Mouse (Mus musculus) testis, postnatal 10 days (tissue): ENCODE measurements around the gene Dscam.
A peak's percentile ranks its signal among the peaks of the same experiment; 100 is the strongest.
"Not testable (repeated sequence)": the region's sequence is repeated elsewhere in the genome, so short reads cannot be mapped to it uniquely, and the experiment has no call there.

Source experiments
- DNase-seq: peaks from one replicate; pipeline ENCODE4 v3.0.0; 2021; ENCODE audit warnings: low spot score

The Dscam gene

GRCm38 (mm10) chr16:96934795-96935194, 235.8 kb downstream of the Dscam start:
- DNase-seq = no peak

- DNase-seq = no peak
Measured at GRCm38 (mm10) chr16:96932211-96932610, 238.3 kb downstream of the Dscam start.

GRCm38 (mm10) chr16:96931771-96932170, 238.8 kb downstream of the Dscam start:
- no peak for DNase-seq

GRCm38 (mm10) chr16:96928011-96928410, 242.5 kb downstream of the Dscam start:
- DNase-seq = no peak

- DNase-seq = no peak
Measured at GRCm38 (mm10) chr16:96927408-96927807, 243.1 kb downstream of the Dscam start.

- DNase-seq = no peak
Measured at GRCm38 (mm10) chr16:96926977-96927376, 243.6 kb downstream of the Dscam start.

GRCm38 (mm10) chr16:96923941-96924340, 246.6 kb downstream of the Dscam start:
- no peak for DNase-seq

GRCm38 (mm10) chr16:96914495-96914894, 256.1 kb downstream of the Dscam start:
- DNase-seq = no peak

- DNase-seq = no peak
Measured at GRCm38 (mm10) chr16:96912836-96913235, 257.7 kb downstream of the Dscam start.

- no peak for DNase-seq
Measured at GRCm38 (mm10) chr16:96912103-96912502, 258.4 kb downstream of the Dscam start.

- no peak for DNase-seq
Measured at GRCm38 (mm10) chr16:96910405-96911164, 260.0 kb downstream of the Dscam start.

- no peak for DNase-seq
Measured at GRCm38 (mm10) chr16:96907818-96908217, 262.7 kb downstream of the Dscam start.

- no peak for DNase-seq
Measured at GRCm38 (mm10) chr16:96907081-96907480, 263.5 kb downstream of the Dscam start.

GRCm38 (mm10) chr16:96906630-96907029, 263.9 kb downstream of the Dscam start:
- no peak for DNase-seq

- no peak for DNase-seq
Measured at GRCm38 (mm10) chr16:96904761-96905160, 265.8 kb downstream of the Dscam start.

GRCm38 (mm10) chr16:96904359-96904758, 266.2 kb downstream of the Dscam start:
- no peak for DNase-seq

GRCm38 (mm10) chr16:96902596-96902995, 268.0 kb downstream of the Dscam start:
- no peak for DNase-seq

- no peak for DNase-seq
Measured at GRCm38 (mm10) chr16:96901234-96902014, 269.1 kb downstream of the Dscam start.

GRCm38 (mm10) chr16:96899329-96899728, 271.2 kb downstream of the Dscam start:
- DNase-seq = no peak

- DNase-seq = peak; percentile 56
Measured at GRCm38 (mm10) chr16:96896510-96897133, 273.9 kb downstream of the Dscam start.

GRCm38 (mm10) chr16:96888036-96888435, 282.5 kb downstream of the Dscam start:
- DNase-seq = no peak

- DNase-seq = no peak
Measured at GRCm38 (mm10) chr16:96885817-96886216, 284.7 kb downstream of the Dscam start.

GRCm38 (mm10) chr16:96884590-96884989, 286.0 kb downstream of the Dscam start:
- DNase-seq = not testable (repeated sequence)
